Mouse (Mus musculus) lung, postnatal 0 days (tissue): Measurements from ENCODE around the gene Mesp1.

Source experiments
- CTCF ChIP-seq: IDR thresholded peaks from 2 replicates; pipeline ENCODE4 v1.5.1; 2016; ENCODE audit warnings: antibody characterized with exemption, mild to moderate bottlenecking
- EP300 ChIP-seq: IDR thresholded peaks from 2 replicates; pipeline ENCODE4 v1.6.1; 2016; ENCODE audit warnings: antibody characterized with exemption, mild to moderate bottlenecking, control low read depth

- TF ChIP-seq CTCF (peak; percentile 83), EP300 (no peak)
Measured at GRCm38 (mm10) chr7:79786295-79786694, 7.3 kb downstream of the Mesp1 start.
